Mouse (Mus musculus) heart, postnatal 0 days (tissue): ENCODE measurements around the gene Trim37. TPM values are rescaled to one million over a fixed set of nuclear protein-coding genes. Genes with fewer than 3 reads are reported as not detected.

Experiments used
- ATAC-seq: fragments of 200-750 bp; cut with Nextera tagmentation; 2 replicates; pipeline ENCODE4 v1.8.0; 2017; ENCODE audit warnings: low read depth, moderate number of reproducible peaks, moderate library complexity; ENCODE audit not compliant: insufficient read depth
- DNase-seq: peaks from one replicate; pipeline ENCODE4 v3.0.0-alpha.2; 2016; ENCODE audit warnings: low spot score
- H3K27ac ChIP-seq: fragments of 300-500 bp; sonication (generic); 2 replicates; pipeline ENCODE4 v1.5.1; 2014; ENCODE audit warnings: low read depth, mild to moderate bottlenecking
- H3K27me3 ChIP-seq: fragments of 300-500 bp; sonication (generic); 2 replicates; pipeline ENCODE4 v1.6.1; 2014; ENCODE audit warnings: low read length, mixed read lengths; ENCODE audit not compliant: control insufficient read depth, insufficient read depth
- H3K36me3 ChIP-seq: fragments of 300-500 bp; sonication (generic); replicated peaks from 2 replicates; pipeline ENCODE4 v1.6.1; 2014; ENCODE audit warnings: low read length, mixed read lengths; ENCODE audit not compliant: control insufficient read depth, insufficient read depth
- H3K4me1 ChIP-seq: fragments of 300-500 bp; sonication (generic); 2 replicates; pipeline ENCODE4 v1.6.1; 2014; ENCODE audit warnings: antibody characterized with exemption; ENCODE audit not compliant: control insufficient read depth, insufficient read depth
- H3K4me2 ChIP-seq: fragments of 300-500 bp; sonication (generic); 2 replicates; pipeline ENCODE4 v1.6.1; 2014; ENCODE audit warnings: low read depth, mild to moderate bottlenecking, low read length, moderate library complexity
- H3K4me3 ChIP-seq: fragments of 300-500 bp; sonication (generic); 2 replicates; pipeline ENCODE4 v1.5.1; 2014; ENCODE audit warnings: low read depth, low read length
- H3K9ac ChIP-seq: fragments of 300-500 bp; sonication (generic); replicated peaks from 2 replicates; pipeline ENCODE4 v1.6.1; 2014; ENCODE audit warnings: low read depth, low read length, mixed read lengths
- H3K9me3 ChIP-seq: fragments of 300-500 bp; sonication (generic); replicated peaks from 2 replicates; pipeline ENCODE4 v1.6.1; 2016; ENCODE audit warnings: low read length; ENCODE audit not compliant: control insufficient read depth
- CTCF ChIP-seq: IDR thresholded peaks from 2 replicates; pipeline ENCODE4 v1.5.1; 2016; ENCODE audit warnings: antibody characterized with exemption, control low read depth, low read depth
- EP300 ChIP-seq: IDR thresholded peaks from 2 replicates; pipeline ENCODE4 v1.6.1; 2016; ENCODE audit warnings: antibody characterized with exemption, low read depth
- WGBS: fragments of 180-500 bp; shearing (Covaris S2); extraction: QIAGEN DNeasy Blood & Tissue Kit; methylation state at CpG from one replicate; pipeline ENCODE4 v1.1.7; 2014; 5-methylcytosine and 5-hydroxymethylcytosine counted together
- microRNA counts: library from miRNA; unstranded; fragments of <30 nt; microRNA quantifications from one replicate; lab custom pipeline; 2015
- microRNA-seq: library from miRNA; unstranded; fragments of <30 nt; microRNA quantifications from one replicate; pipeline ENCODE4, GENCODE M21; 2016
- polyA plus RNA-seq: library from polyadenylated mRNA; unstranded; fragments of >200 nt; fragmentation: Nextera tagmentation; extraction: Ambion mirVana; gene quantifications from 2 replicates; pipeline ENCODE4 v1.2.1, GENCODE M21; 2015
- total RNA-seq: library from RNA; depleted of rRNA; stranded (reverse); fragments of >200 nt; gene quantifications from 2 replicates; pipeline ENCODE4 v1.2.3, GENCODE M21; 2014; ENCODE audit warnings: low replicate concordance; rRNA removed

The Trim37 gene
- total and polyA plus RNA-seq, 2 experiments from 2014 or later, result 5.8 to 10.8 TPM

DNA sequence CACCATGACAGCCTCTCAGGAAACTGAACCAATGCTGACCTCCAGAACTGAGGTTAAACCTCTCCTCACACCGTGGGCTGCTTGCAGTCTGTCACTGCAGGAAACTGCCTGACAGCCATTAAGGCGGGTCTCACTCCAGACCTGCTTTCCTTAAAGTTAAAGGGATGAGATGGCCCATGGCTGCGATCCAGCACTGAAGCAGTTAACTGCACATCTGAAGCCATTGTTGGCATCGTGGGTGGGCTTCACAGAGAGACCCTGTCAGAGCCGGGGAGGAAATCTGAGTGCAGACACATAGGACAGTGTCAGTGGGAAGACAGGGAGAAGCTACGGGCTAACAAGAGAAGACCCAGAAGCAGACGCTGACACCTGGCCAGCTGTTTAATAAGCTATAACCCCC, 137.1 kb downstream of the Trim37 start:
- H3K9ac ChIP-seq, result no peak overlapping the region
- H3K4me2 ChIP-seq, result no peak overlapping the region
- ATAC-seq (no peak), DNase-seq (no peak)
- H3K9me3 ChIP-seq, result no peaks in the 10 kb centered on the region
- no peak overlapping the region for H3K27ac ChIP-seq
- H3K36me3 ChIP-seq, result no peaks in the 10 kb centered on the region
- no peak overlapping the region for H3K4me3 ChIP-seq
- TF ChIP-seq EP300 (no peak), CTCF (no peak)
- peaks cover 9% of the 10 kb centered on the region; the same call in 1 of the 2 replicates for H3K4me1 ChIP-seq
- 44% methylated on average over 7 of the region's 7 CpGs for WGBS
- no peaks in the 10 kb centered on the region for H3K27me3 ChIP-seq

DNA sequence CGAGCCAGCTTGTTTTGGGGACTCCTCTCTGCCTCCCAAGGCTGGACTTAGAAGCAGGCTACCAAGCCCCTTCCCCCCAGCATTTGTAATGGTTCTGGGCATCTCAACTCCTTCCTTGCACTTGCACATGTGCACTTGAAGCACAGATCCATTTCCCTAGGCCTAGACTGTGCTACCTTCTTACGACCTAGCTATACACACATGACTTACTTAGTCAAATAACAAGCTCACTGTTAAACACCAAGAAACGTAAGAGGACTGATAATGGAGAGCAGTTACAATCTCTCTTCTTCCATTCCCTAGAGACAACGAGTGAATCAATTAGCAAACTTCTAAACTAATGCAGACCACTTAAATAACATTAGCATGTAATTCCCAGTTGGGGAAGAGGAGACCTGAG, 139.4 kb downstream of the Trim37 start:
- ATAC-seq (no peak), DNase-seq (no peak)
- Histone ChIP-seq H3K4me1 (no peaks in the 10 kb centered on the region), H3K4me3 (no peak overlapping the region), H3K9me3 (no peaks in the 10 kb centered on the region), H3K36me3 (no peaks in the 10 kb centered on the region), H3K4me2 (no peak overlapping the region), H3K27ac (no peak overlapping the region), H3K27me3 (no peaks in the 10 kb centered on the region), H3K9ac (no peak overlapping the region)
- TF ChIP-seq CTCF (no peak), EP300 (no peak)
- WGBS, result 74% methylated on average over 4 of the region's 4 CpGs

DNA sequence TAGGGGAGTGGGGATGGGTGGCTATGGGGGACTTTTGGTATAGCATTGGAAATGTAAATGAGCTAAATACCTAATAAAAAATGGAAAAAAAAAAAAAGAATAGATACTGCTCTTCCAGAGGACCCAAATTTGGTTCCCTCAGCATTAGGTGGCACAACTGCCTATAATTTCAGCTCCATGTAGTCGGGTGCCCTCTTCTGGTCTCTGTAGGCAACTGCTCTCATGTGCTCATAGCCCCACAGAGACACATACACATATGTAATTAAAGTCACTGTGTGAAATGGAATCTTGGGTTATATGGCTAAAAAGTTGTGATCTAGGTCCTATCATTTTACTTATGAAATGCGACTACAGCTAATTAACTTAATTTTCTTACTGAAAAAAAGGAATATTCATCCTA, 141.9 kb downstream of the Trim37 start:
- DNase-seq (no peak), ATAC-seq (no peak)
- Histone ChIP-seq H3K4me1 (no peaks in the 10 kb centered on the region), H3K9ac (no peak overlapping the region), H3K27ac (no peak overlapping the region), H3K4me2 (no peak overlapping the region), H3K4me3 (no peak overlapping the region), H3K27me3 (no peaks in the 10 kb centered on the region), H3K9me3 (0 out of 2 replicates have a peak, but pooled peaks cover 3% of the 10 kb centered on the region), H3K36me3 (no peaks in the 10 kb centered on the region)
- WGBS, result 86% methylated on average over 2 of the region's 2 CpGs
- TF ChIP-seq CTCF (peak; percentile 40), EP300 (no peak)

MicroRNAs encoded within 50 kb of the gene (microRNA counts, 519-probe panel; counts per million panel counts)
- microRNA mmu-miR-301a (lab: Ali Mortazavi, UCI), result 7,042 counts per million, percentile 84 among the panel's probes with 10 or more counts

Small RNA genes within 50 kb of the gene (microRNA-seq; reads per million reads assigned to microRNA genes)
- 2,252 reads per million, percentile 86 among the genes with 10 or more reads in this experiment for gene Mir301

Other genes starting within 250 kb of the Trim37 start
- 16.3 and 18.4 TPM in 2 replicates for gene Ypel2, start 133.4 kb upstream of the Trim37 start, total RNA-seq
- 16.1 and 17.8 TPM in 2 replicates for gene Ypel2, start 133.4 kb upstream of the Trim37 start, polyA plus RNA-seq
- 7.5 and 12.6 TPM in 2 replicates for gene Gdpd1, start 53.0 kb upstream of the Trim37 start, total RNA-seq
- gene Gdpd1, start 53.0 kb upstream of the Trim37 start, polyA plus RNA-seq, result 31.8 and 32.8 TPM in 2 replicates
- 16.6 and 25.1 TPM in 2 replicates for gene Smg8, start 40.3 kb upstream of the Trim37 start, total RNA-seq
- 7.7 and 9.3 TPM in 2 replicates for gene Smg8, start 40.3 kb upstream of the Trim37 start, polyA plus RNA-seq
- gene Prr11, start 18.4 kb upstream of the Trim37 start, total RNA-seq, result 1.1 and 3.3 TPM in 2 replicates
- gene Prr11, start 18.4 kb upstream of the Trim37 start, polyA plus RNA-seq, result 1.3 and 1.7 TPM in 2 replicates
- gene Ska2, start 17.8 kb upstream of the Trim37 start, total RNA-seq, result 19.7 and 28.9 TPM in 2 replicates
- gene Ska2, start 17.8 kb upstream of the Trim37 start, polyA plus RNA-seq, result 25.8 and 25.9 TPM in 2 replicates
- gene Ppm1e, start 231.9 kb downstream of the Trim37 start, total RNA-seq, result 10.3 and 19.9 TPM in 2 replicates
- 3.5 and 4.3 TPM in 2 replicates for gene Ppm1e, start 231.9 kb downstream of the Trim37 start, polyA plus RNA-seq